Mouse (Mus musculus) C2C12 (cell line): ENCODE measurements at regions not wholly inside any gene's neighbourhood (a gene's known extent, or its start where the extent isn't known, plus 50 kb on each side); places are given as distances from the start of the nearest gene placed in this dataset.

Experiments
- CEBPB ChIP-seq: IDR thresholded peaks from one replicate; pipeline ENCODE4 v1.6.1; 2011; ENCODE audit warnings: low read depth, mild to moderate bottlenecking, control low read depth, moderate library complexity
- CTCF ChIP-seq: IDR thresholded peaks from one replicate; pipeline ENCODE4 v1.5.1; 2011; ENCODE audit not compliant: control insufficient read depth, insufficient read depth, insufficient read length
- FOSL1 ChIP-seq: IDR thresholded peaks from one replicate; pipeline ENCODE4 v1.8.0; 2011; ENCODE audit warnings: mild to moderate bottlenecking, low read length; ENCODE audit not compliant: poor library complexity, insufficient read depth, severe bottlenecking
- MAX ChIP-seq: IDR thresholded peaks from one replicate; pipeline ENCODE4 v1.6.1; 2011; ENCODE audit warnings: mild to moderate bottlenecking, control low read depth
- MYOG ChIP-seq: IDR thresholded peaks from one replicate; pipeline ENCODE4 v1.6.1; 2011; ENCODE audit not compliant: control insufficient read depth, insufficient read length; ENCODE audit errors: extremely low read depth
- USF1 ChIP-seq: IDR thresholded peaks from one replicate; pipeline ENCODE4 v1.6.1; 2011; ENCODE audit warnings: low read depth, mild to moderate bottlenecking, control low read depth, moderate library complexity

GRCm38 (mm10) chr10:117526008-117526833, 103.1 kb upstream of the Cpm start:
- TF ChIP-seq FOSL1 (no peak), CTCF (no peak), MAX (no peak), USF1 (no peak), MYOG (no peak), CEBPB (no peak)
